Mouse (Mus musculus) kidney, adult 18-20 months (tissue): ENCODE measurements around the gene Olfr808.

ENCODE experiments used
- DNase-seq: peaks from one replicate; pipeline ENCODE4 v3.0.0; 2021

Gene Olfr808

GRCm38 (mm10) chr10:129765182-129765581 lies at the start of gene Olfr808:
TSS of gene Olfr808 (plus strand) at chr10:129765482.
- no peak for DNase-seq

- DNase-seq: no peak
Observed at GRCm38 (mm10) chr10:129729275-129729674, 36.0 kb upstream of the Olfr808 start, which contains the start of gene Olfr805. TSS of gene Olfr805 (minus strand) at chr10:129729375.

- no peak for DNase-seq
Observed at GRCm38 (mm10) chr10:129741821-129742220, 23.5 kb upstream of the Olfr808 start, which contains the start of gene Olfr806. TSS of gene Olfr806 (minus strand) at chr10:129741921.

GRCm38 (mm10) chr10:129757693-129758092 lies 7.6 kb upstream of the Olfr808 start, which contains the start of gene Olfr807:
TSS of gene Olfr807 (minus strand) at chr10:129757793.
- no peak for DNase-seq

- no peak for DNase-seq
Observed at GRCm38 (mm10) chr10:129774338-129774737, 9.1 kb downstream of the Olfr808 start, which contains the start of gene Olfr809. TSS of gene Olfr809 (plus strand) at chr10:129774638.

- no peak for DNase-seq
Observed at GRCm38 (mm10) chr10:129778123-129778522, 12.8 kb downstream of the Olfr808 start.

- DNase-seq: no peak
Observed at GRCm38 (mm10) chr10:129794817-129795216, 29.5 kb downstream of the Olfr808 start, which contains the start of gene Olfr810. TSS of gene Olfr810 (minus strand) at chr10:129794917.

GRCm38 (mm10) chr10:129804296-129804695 lies 39.0 kb downstream of the Olfr808 start, which contains the start of gene Olfr811:
TSS of gene Olfr811 (minus strand) at chr10:129804396.
- no peak for DNase-seq
